Mouse (Mus musculus) midbrain, embryonic 14.5 days (tissue): ENCODE results near the gene Mbd6. TPM values are rescaled to one million over a fixed set of nuclear protein-coding genes. Genes with fewer than 3 reads are reported as not detected.

Experiments used
- ATAC-seq: fragments of 200-750 bp; cut with Nextera tagmentation; 2 replicates; pipeline ENCODE4 v1.8.0; 2017; ENCODE audit warnings: moderate number of reproducible peaks, moderate library complexity; ENCODE audit not compliant: low FRiP score, low TSS enrichment
- DNase-seq: peaks from one replicate; pipeline ENCODE4 v3.0.0-alpha.2; 2015
- H3K27ac ChIP-seq: fragments of 300-500 bp; sonication (generic); replicated peaks from 2 replicates; pipeline ENCODE4 v1.5.1; 2014; ENCODE audit warnings: mild to moderate bottlenecking, low read depth, low read length, moderate library complexity
- H3K27me3 ChIP-seq: fragments of 300-500 bp; sonication (generic); 2 replicates; pipeline ENCODE4 v1.6.1; 2014; ENCODE audit warnings: low read length, control low read depth, mixed read lengths; ENCODE audit not compliant: control insufficient read depth, insufficient read depth
- H3K36me3 ChIP-seq: fragments of 300-500 bp; sonication (generic); 2 replicates; pipeline ENCODE4 v1.6.1; 2014; ENCODE audit warnings: low read length, control low read depth; ENCODE audit not compliant: control insufficient read depth, insufficient read depth
- H3K4me1 ChIP-seq: fragments of 300-500 bp; sonication (generic); 2 replicates; pipeline ENCODE4 v1.6.1; 2014; ENCODE audit warnings: mild to moderate bottlenecking, antibody characterized with exemption, low read length, control low read depth; ENCODE audit not compliant: control insufficient read depth, insufficient read depth
- H3K4me2 ChIP-seq: fragments of 300-500 bp; sonication (generic); 2 replicates; pipeline ENCODE4 v1.6.1; 2014; ENCODE audit warnings: mild to moderate bottlenecking, low read length, moderate library complexity
- H3K4me3 ChIP-seq: fragments of 300-500 bp; sonication (generic); replicated peaks from 2 replicates; pipeline ENCODE4 v1.5.1; 2014; ENCODE audit warnings: low read depth, low read length
- H3K9ac ChIP-seq: fragments of 300-500 bp; sonication (generic); replicated peaks from 2 replicates; pipeline ENCODE4 v1.6.1; 2014; ENCODE audit warnings: mild to moderate bottlenecking, low read length, moderate library complexity
- H3K9me3 ChIP-seq: fragments of 300-500 bp; sonication (generic); 2 replicates; pipeline ENCODE4 v1.6.1; 2016; ENCODE audit warnings: low read length, control low read depth, mixed read lengths; ENCODE audit not compliant: control insufficient read depth
- WGBS: fragments of 180-500 bp; shearing (Covaris S2); extraction: QIAGEN DNeasy Blood & Tissue Kit; methylation state at CpG from one replicate; pipeline ENCODE4 v1.1.7; 2014; 5-methylcytosine and 5-hydroxymethylcytosine counted together
- polyA plus RNA-seq: library from polyadenylated mRNA; unstranded; fragments of >200 nt; fragmentation: Nextera tagmentation; extraction: Ambion mirVana; gene quantifications from 2 replicates; pipeline ENCODE4 v1.2.1, GENCODE M21; 2014

Mbd6 gene
- polyA plus RNA-seq, 1 experiment from 2014 or later = 18.0 TPM

DNA sequence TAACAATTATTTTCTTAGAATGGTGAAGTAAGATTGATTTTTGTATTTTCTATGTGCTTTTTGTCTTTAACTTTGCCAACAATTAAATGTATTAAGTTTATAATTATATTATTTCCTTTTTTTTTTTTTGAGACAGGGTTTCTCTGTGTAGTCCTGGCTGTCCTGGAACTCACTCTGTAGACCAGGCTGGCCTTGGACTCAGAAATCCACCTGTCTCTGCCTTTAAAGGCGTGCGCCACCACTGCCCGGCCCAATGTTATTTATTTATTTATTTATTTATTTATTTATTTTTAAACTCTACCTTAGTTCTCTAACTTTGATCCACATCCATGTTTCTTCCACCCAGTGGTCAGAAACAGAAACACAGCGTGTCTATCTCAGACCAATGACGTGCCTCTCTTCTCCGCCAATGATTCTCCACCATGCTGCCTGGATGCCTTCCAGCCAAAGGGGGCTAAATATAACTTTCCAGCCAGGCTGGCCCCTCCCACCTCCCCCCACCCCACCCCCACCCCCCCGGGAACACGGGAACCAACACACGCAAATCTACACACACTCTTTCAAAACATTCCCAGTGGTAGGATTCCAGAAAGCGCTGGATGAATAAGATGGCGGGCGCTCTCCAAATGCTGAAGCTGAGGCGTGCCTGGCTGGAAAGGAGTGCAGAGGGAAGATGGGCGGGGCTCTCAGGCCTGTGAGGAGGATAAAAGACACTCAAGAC, 33.0 kb downstream of the Mbd6 start:
- peak; percentile 68 for DNase-seq
- ATAC-seq = peak; percentile 50; the same call in 1 of the 2 replicates
- Histone ChIP-seq H3K4me2 (peak overlapping the region; percentile 25), H3K4me3 (no peak overlapping the region), H3K9me3 (no peaks in the 10 kb centered on the region), H3K27me3 (no peaks in the 10 kb centered on the region), H3K27ac (no peak overlapping the region), H3K4me1 (peaks cover 26% of the 10 kb centered on the region), H3K9ac (no peak overlapping the region), H3K36me3 (peaks cover 18% of the 10 kb centered on the region)
- WGBS = 24% methylated on average over 14 of the region's 14 CpGs

DNA sequence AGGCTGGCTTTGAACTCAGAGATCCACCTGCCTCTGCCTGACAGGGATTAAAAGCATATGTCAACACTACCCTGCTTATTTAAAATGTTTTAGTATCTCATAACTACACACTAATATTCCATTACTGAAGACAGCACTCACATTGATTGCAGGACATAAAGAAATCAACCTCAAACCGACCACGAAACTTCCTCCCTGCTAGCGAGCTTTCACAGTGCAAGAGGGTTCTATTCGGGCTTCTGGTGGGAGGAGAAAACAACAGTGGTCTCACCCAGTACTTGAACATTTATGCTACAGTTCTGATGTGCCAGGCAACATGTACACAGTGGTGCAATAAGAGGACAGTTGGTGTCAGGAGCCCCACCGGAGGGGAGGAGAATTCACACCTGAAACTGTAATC, 38.0 kb downstream of the Mbd6 start:
- no peak for DNase-seq
- no peak overlapping the region for H3K27ac ChIP-seq
- 93% methylated on average over 5 of the region's 5 CpGs for WGBS
- no peak for ATAC-seq
- H3K4me1 ChIP-seq = no peaks in the 10 kb centered on the region
- peaks cover 31% of the 10 kb centered on the region for H3K36me3 ChIP-seq
- no peaks in the 10 kb centered on the region for H3K27me3 ChIP-seq
- no peak overlapping the region for H3K9ac ChIP-seq
- H3K4me3 ChIP-seq = no peak overlapping the region
- H3K4me2 ChIP-seq = no peak overlapping the region
- no peaks in the 10 kb centered on the region for H3K9me3 ChIP-seq

DNA sequence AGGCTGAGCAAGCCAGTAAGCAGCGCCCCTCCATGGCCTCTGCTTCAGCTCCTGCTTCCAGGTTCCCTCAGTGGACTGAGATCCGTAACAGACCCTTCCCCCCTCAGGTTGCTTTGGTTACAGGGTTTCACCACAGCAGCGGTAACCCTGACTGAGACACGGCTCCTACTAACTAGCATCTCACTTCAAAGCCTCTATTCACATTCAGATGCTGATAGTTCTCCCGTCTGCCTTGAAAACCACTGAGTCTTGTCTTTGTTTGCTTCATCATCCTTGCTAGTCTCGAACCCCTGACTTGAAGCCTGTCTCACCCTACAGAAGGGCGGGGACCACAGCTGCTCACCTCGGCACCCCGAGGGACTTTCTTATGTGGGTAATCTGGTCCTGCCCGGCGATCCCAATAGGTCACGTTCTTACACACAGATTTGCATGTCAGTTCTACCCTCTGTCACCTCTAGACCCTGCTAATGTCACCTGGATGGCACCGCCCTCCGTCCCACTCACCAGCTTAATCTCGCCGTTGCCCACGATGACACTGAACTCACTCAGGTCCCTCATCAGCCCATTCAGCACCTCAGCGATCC, 50.5 kb downstream of the Mbd6 start:
- DNase-seq = no peak
- WGBS = 66% methylated on average over 18 of the region's 18 CpGs
- Histone ChIP-seq H3K4me3 (no peak overlapping the region), H3K27me3 (no peaks in the 10 kb centered on the region), H3K9ac (no peak overlapping the region), H3K4me1 (no peaks in the 10 kb centered on the region), H3K9me3 (no peaks in the 10 kb centered on the region), H3K36me3 (peaks cover 89% of the 10 kb centered on the region), H3K4me2 (no peak overlapping the region), H3K27ac (no peak overlapping the region)
- no peak for ATAC-seq

DNA sequence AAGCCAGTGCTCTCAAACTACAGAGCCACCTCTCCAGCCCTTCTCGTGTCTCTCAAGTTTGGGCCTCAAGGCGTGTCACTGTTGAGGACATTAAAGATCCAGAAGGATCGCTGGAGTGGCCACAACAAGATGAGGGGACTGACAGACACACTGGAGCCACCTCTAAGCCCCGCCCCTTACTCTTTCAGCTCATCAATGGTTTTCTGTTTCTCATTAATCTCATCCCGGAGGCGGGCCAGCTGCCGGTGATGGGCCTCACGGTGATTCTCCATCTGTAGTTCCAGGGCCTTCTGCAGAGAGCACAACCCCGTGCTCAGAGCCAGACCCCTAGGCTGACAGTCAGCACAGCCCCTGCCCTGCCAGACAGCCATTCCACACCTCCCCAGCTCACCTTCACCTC, 52.3 kb downstream of the Mbd6 start:
- Histone ChIP-seq H3K27me3 (no peaks in the 10 kb centered on the region), H3K9me3 (no peaks in the 10 kb centered on the region), H3K4me2 (no peak overlapping the region), H3K4me3 (no peak overlapping the region), H3K4me1 (no peaks in the 10 kb centered on the region), H3K36me3 (peaks cover 88% of the 10 kb centered on the region), H3K9ac (no peak overlapping the region), H3K27ac (no peak overlapping the region)
- no peak for DNase-seq
- 50% methylated on average over 9 of the region's 9 CpGs for WGBS
- ATAC-seq = no peak

DNA sequence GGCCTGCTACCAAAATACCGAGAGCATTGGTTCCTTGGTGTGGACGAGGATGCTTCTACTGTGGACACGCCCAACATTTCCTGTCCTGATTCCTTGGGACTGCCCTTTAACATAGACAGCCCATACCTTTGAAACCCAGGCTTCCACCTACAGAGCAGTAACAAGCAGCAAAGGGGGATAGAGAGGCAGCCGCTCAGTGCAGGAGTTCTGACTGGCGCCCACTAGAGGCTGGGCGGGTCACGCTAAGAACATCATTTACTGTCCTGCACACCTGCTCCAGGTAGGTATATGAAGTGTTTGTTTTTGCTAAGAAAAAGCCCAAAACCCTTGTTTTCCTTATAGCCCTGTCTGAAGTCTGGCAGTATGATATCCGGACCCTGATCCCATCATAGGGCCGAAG, 55.7 kb downstream of the Mbd6 start:
- Histone ChIP-seq H3K27ac (no peak overlapping the region), H3K9ac (no peak overlapping the region), H3K36me3 (peaks cover 88% of the 10 kb centered on the region), H3K9me3 (no peaks in the 10 kb centered on the region), H3K27me3 (no peaks in the 10 kb centered on the region), H3K4me1 (no peaks in the 10 kb centered on the region), H3K4me3 (no peak overlapping the region), H3K4me2 (no peak overlapping the region)
- no peak for ATAC-seq
- 81% methylated on average over 9 of the region's 9 CpGs for WGBS
- no peak for DNase-seq

Other genes with a start within 250 kb of the Mbd6 start
- gene Mettl1, start 247.6 kb downstream of the Mbd6 start, polyA plus RNA-seq = 17.4 and 20.8 TPM in 2 replicates
- gene Eef1akmt3, start 247.5 kb downstream of the Mbd6 start, polyA plus RNA-seq = 0.08 and 0.22 TPM in 2 replicates
- not detected in 2 replicates for gene Cyp27b1, start 240.8 kb downstream of the Mbd6 start, polyA plus RNA-seq
- gene March9, start 228.8 kb downstream of the Mbd6 start, polyA plus RNA-seq = 11.8 and 17.4 TPM in 2 replicates
- 1,072 and 1,231 TPM in 2 replicates for gene Cdk4, start 225.5 kb downstream of the Mbd6 start, polyA plus RNA-seq
- gene Tspan31, start 218.8 kb downstream of the Mbd6 start, polyA plus RNA-seq = 67.7 and 71.7 TPM in 2 replicates
- gene Agap2, start 213.7 kb downstream of the Mbd6 start, polyA plus RNA-seq = 8.1 and 13.1 TPM in 2 replicates
- gene Os9, start 167.9 kb downstream of the Mbd6 start, polyA plus RNA-seq = 82.1 and 82.7 TPM in 2 replicates
- 66.8 and 74.1 TPM in 2 replicates for gene B4galnt1, start 123.8 kb downstream of the Mbd6 start, polyA plus RNA-seq
- gene Slc26a10, start 108.4 kb downstream of the Mbd6 start, polyA plus RNA-seq = 0.58 and 0.66 TPM in 2 replicates
- gene Arhgef25, start 98.9 kb downstream of the Mbd6 start, polyA plus RNA-seq = 19.0 and 19.6 TPM in 2 replicates
- 219 and 244 TPM in 2 replicates for gene Dtx3, start 93.3 kb downstream of the Mbd6 start, polyA plus RNA-seq
- 12.5 and 14.6 TPM in 2 replicates for gene Pip4k2c, start 77.4 kb downstream of the Mbd6 start, polyA plus RNA-seq
- 75.3 and 94.7 TPM in 2 replicates for gene Kif5a, start 25.7 kb downstream of the Mbd6 start, polyA plus RNA-seq
- gene Dctn2, start 22.6 kb downstream of the Mbd6 start, polyA plus RNA-seq = 295 and 323 TPM in 2 replicates
- 109 and 122 TPM in 2 replicates for gene Mars, start 22.8 kb upstream of the Mbd6 start, polyA plus RNA-seq
- gene Arhgap9, start 32.9 kb upstream of the Mbd6 start, polyA plus RNA-seq = 0.18 and 1.1 TPM in 2 replicates
- gene Gli1, start 53.0 kb upstream of the Mbd6 start, polyA plus RNA-seq = 0.92 and 1.2 TPM in 2 replicates
- gene Inhbe, start 65.4 kb upstream of the Mbd6 start, polyA plus RNA-seq = 0.04 TPM in 1 of 2 replicates, not detected in the other
- gene Inhbc, start 81.4 kb upstream of the Mbd6 start, polyA plus RNA-seq = not detected in 2 replicates
- 34.0 and 39.8 TPM in 2 replicates for gene R3hdm2, start 91.3 kb upstream of the Mbd6 start, polyA plus RNA-seq
- gene Stac3, start 212.7 kb upstream of the Mbd6 start, polyA plus RNA-seq = 0.32 and 1.0 TPM in 2 replicates
- gene Ndufa4l2, start 225.9 kb upstream of the Mbd6 start, polyA plus RNA-seq = 14.2 and 18.6 TPM in 2 replicates
- 48.9 and 50.7 TPM in 2 replicates for gene Shmt2, start 233.4 kb upstream of the Mbd6 start, polyA plus RNA-seq
- gene Nxph4, start 245.5 kb upstream of the Mbd6 start, polyA plus RNA-seq = 106 and 134 TPM in 2 replicates